Mouse (Mus musculus): Measurements from ENCODE around the gene Rps15. TPM values are rescaled to one million over a fixed set of nuclear protein-coding genes. Genes with fewer than 3 reads are reported as not detected.
A peak's percentile ranks its signal among the peaks of the same experiment; 100 is the strongest.

Rps15 gene
- polyA plus RNA-seq, 1 experiment from 2014 or later: 882 TPM

DNA sequence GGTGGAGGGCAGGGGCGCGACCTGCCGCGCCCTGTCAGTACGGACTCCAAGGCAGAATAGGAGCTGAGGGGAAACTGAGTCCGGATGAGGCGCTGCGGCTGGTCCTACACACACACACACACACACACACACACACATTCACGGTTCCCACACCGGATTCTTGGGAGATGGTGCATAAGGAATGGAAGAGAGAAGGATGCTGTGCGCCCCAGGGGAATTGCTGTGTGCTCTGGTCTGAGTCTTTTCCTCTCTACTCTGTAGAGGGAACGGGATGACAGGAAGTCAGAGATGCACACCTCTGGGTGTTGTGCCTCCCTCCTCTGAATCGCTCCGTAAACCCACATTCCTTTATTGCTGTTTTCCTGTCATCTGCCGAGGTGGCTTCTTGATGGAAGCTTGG is 7.0 kb downstream of the Rps15 start:
- no peak overlapping the region for H3K27ac ChIP-seq
- no peak for DNase-seq (ENCODE audit: low spot score)
- peaks cover 76% of the 10 kb centered on the region for H3K27me3 ChIP-seq (ENCODE audit: insufficient read depth, poor library complexity, severe bottlenecking)
- H3K9me3 ChIP-seq: no peaks in the 10 kb centered on the region
- peaks cover 8% of the 10 kb centered on the region for H3K36me3 ChIP-seq
- WGBS: 12% methylated on average over 15 of the region's 15 CpGs
- peaks cover 49% of the 10 kb centered on the region for H3K4me1 ChIP-seq
- peak overlapping the region; percentile 22; the same call in 1 of the 2 replicates for H3K4me3 ChIP-seq

DNA sequence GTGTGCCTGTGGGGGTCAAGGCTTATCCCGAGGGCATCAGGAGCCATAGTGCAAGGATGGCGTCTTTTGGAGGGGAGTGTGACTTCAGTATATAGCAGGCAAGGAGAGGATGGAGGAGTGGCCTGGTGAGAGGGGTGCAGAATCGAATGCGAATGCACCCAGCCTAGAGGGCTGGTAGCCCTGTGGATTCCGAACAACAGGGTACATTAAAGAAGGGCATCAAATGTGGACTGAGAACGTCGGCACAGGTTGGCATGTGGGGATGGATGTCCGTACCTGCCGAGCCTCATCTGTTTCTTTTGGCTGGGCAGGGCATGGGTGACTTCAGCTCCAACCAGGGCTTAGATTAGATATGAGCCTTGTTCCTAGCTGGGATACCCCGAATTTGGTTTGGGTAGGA is 7.6 kb downstream of the Rps15 start:
- Histone ChIP-seq H3K27me3 (ENCODE audit: insufficient read depth, poor library complexity, severe bottlenecking) (peaks cover 81% of the 10 kb centered on the region), H3K27ac (no peak overlapping the region), H3K4me3 (no peak overlapping the region), H3K36me3 (peaks cover 3% of the 10 kb centered on the region), H3K9me3 (no peaks in the 10 kb centered on the region), H3K4me1 (peaks cover 48% of the 10 kb centered on the region)
- 55% methylated on average over 10 of the region's 10 CpGs for WGBS
- DNase-seq (ENCODE audit: low spot score): no peak

DNA sequence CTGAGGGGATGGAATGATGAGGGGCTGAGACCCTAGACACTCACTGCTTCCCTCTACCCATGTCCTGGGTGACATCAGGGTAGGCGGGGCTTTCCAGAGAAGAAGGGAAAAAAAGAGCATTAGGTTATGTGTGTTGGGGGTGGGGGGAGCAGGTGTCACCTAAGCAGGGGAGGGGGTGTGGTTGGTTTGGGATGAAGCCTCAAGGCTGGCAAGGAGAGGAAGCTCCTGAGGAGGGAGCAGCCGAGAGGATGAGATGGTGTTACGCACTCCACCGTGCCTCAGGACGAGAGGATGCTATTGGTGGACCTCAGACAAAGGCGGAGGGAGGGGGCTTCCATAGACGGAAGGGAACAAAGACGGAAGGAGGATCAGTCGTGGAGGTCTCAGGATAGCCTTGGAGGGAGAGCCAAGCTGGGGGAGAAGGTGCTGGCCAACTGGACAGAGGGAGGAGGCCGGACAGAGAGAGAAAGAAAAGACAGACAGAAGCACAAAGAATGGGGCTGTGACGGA is 8.5 kb downstream of the Rps15 start:
- H3K9me3 ChIP-seq: no peaks in the 10 kb centered on the region
- 31% methylated on average over 11 of the region's 11 CpGs for WGBS
- no peaks in the 10 kb centered on the region for H3K36me3 ChIP-seq
- DNase-seq (ENCODE audit: low spot score): no peak
- H3K4me3 ChIP-seq: no peak overlapping the region
- H3K27me3 ChIP-seq (ENCODE audit: insufficient read depth, poor library complexity, severe bottlenecking): peaks cover 90% of the 10 kb centered on the region
- no peak overlapping the region for H3K27ac ChIP-seq
- peaks cover 41% of the 10 kb centered on the region for H3K4me1 ChIP-seq

DNA sequence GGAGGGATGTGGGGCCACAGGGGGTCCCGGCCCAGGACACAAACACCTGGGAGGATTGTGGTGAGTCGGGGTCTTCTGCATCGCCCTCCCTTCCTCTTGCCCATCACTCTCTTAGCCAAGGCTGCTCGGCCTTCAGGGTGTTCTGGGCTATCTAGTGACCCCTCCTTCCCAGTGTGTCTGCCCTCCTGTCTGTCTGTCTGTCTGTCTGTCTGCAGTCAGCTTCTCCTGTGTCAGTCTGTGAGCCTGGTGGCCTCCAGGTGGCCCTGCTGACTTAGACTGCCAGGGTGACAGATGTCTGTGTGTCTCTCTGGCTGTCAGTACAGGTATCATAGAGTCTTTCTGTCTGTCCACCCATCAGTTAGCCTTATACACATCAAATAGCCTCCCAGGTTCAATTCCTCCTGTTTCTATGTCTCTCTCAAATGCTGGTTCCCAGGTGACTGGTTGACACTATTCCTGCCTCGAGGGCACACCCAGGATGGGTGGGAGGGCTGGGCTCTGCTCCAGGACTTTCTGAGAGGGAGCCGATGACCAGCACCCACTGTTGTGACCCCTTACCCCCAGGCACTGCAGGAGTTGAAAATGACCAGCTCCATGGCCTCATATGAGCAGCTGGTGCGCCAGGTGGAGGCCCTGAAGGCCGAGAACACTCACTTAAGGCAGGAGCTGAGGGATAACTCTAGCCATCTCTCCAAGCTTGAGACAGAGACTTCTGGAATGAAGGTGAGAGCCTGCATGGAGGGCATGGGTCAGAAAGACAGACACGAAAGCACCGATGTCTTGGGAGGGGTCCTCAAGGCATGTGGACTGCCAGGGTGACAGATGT is 9.2 kb downstream of the Rps15 start:
- peaks cover 96% of the 10 kb centered on the region for H3K27me3 ChIP-seq (ENCODE audit: insufficient read depth, poor library complexity, severe bottlenecking)
- peaks cover 33% of the 10 kb centered on the region for H3K4me1 ChIP-seq
- WGBS: 80% methylated on average over 10 of the region's 10 CpGs
- DNase-seq (ENCODE audit: low spot score): no peak
- H3K4me3 ChIP-seq: no peak overlapping the region
- H3K27ac ChIP-seq: no peak overlapping the region
- no peaks in the 10 kb centered on the region for H3K36me3 ChIP-seq
- H3K9me3 ChIP-seq: no peaks in the 10 kb centered on the region

DNA sequence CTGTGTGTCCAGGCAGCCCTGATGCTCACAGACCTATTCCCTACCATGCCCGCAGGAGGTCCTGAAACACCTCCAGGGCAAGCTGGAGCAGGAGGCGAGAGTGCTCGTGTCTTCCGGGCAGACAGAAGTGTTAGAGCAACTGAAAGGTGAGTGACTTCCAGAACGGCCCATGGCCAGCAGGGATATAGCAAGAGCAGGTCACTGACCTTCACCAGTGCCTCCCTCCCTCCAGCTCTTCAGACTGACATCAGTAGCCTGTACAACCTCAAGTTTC is 9.8 kb downstream of the Rps15 start:
- H3K27ac ChIP-seq: peak overlapping the region; percentile 13; the same call in 1 of the 2 replicates
- H3K4me3 ChIP-seq: peak overlapping the region; percentile 17; the same call in 1 of the 2 replicates
- no peaks in the 10 kb centered on the region for H3K36me3 ChIP-seq
- no peak for DNase-seq (ENCODE audit: low spot score)
- WGBS: 40% methylated on average over 5 of the region's 5 CpGs
- peaks cover 96% of the 10 kb centered on the region for H3K27me3 ChIP-seq (ENCODE audit: insufficient read depth, poor library complexity, severe bottlenecking)
- peaks cover 28% of the 10 kb centered on the region for H3K4me1 ChIP-seq
- no peaks in the 10 kb centered on the region for H3K9me3 ChIP-seq

DNA sequence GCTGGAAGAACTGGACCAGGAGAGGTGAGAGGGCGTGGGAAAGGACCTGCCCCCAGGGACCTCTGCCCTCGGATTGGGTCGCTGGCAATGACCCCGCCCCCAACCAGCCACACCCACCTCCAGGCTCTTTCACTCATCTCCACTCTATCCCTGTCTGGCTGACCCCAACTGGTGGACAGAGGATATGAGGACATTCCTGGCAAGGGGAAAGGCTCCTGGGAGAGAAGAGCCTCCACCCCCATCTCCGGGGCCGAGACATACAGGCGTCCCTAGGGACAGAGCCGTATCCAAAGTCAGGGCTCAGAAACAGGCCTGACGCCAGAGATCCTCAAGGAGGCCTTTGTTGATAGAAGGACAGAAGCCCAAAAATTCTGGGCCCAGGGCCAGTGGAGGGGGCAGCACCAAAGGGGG is 10.2 kb downstream of the Rps15 start:
- Histone ChIP-seq H3K27me3 (ENCODE audit: insufficient read depth, poor library complexity, severe bottlenecking) (peaks cover 96% of the 10 kb centered on the region), H3K27ac (peak overlapping the region; percentile 13; the same call in 1 of the 2 replicates), H3K4me3 (peak overlapping the region; percentile 17; the same call in 1 of the 2 replicates), H3K36me3 (no peaks in the 10 kb centered on the region), H3K9me3 (no peaks in the 10 kb centered on the region), H3K4me1 (peaks cover 24% of the 10 kb centered on the region)
- 6% methylated on average over 9 of the region's 9 CpGs for WGBS
- no peak for DNase-seq (ENCODE audit: low spot score)

DNA sequence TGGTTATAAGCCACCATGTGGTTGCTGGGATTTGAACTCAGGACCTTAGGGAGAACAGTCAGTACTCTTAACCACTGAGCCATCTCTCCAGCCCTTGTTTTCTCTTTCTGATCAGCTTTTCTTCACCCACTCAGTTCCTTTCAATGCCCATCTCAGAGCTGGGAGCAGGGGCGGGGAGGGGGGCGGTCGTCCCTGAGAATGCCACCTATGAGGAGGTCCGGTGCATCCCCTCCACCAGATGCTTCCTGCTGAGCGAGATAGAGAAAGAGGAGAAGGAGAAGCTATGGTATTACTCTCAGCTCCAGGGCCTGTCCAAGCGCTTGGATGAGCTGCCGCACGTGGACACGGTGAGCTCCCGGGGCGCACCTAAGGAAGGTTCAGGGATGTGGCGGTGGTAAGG is 12.2 kb downstream of the Rps15 start:
- DNase-seq (ENCODE audit: low spot score): no peak
- Histone ChIP-seq H3K4me1 (peaks cover 18% of the 10 kb centered on the region), H3K9me3 (no peaks in the 10 kb centered on the region), H3K27ac (no peak overlapping the region), H3K27me3 (ENCODE audit: insufficient read depth, poor library complexity, severe bottlenecking) (peaks cover 95% of the 10 kb centered on the region), H3K36me3 (no peaks in the 10 kb centered on the region), H3K4me3 (peak overlapping the region; percentile 41)
- 14% methylated on average over 12 of the region's 12 CpGs for WGBS

DNA sequence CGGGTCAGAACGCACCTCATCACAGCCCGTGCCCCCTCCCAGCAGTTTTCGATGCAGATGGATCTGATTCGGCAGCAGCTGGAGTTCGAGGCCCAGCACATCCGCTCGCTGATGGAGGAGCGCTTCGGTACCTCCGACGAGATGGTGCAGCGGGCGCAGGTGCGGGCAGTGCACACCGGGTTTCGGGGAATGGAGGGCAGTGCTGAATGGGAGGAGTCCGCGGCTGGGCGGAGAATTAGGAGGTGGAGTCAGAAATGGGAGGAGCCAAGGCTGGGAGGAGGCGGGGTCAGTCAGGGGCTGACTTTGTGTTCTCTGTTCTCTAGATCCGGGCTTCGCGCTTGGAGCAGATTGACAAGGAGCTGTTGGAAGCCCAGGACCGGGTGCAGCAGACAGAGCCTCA is 12.6 kb downstream of the Rps15 start:
- Histone ChIP-seq H3K4me3 (peak overlapping the region; percentile 41), H3K27ac (no peak overlapping the region), H3K9me3 (no peaks in the 10 kb centered on the region), H3K36me3 (no peaks in the 10 kb centered on the region), H3K27me3 (ENCODE audit: insufficient read depth, poor library complexity, severe bottlenecking) (peaks cover 93% of the 10 kb centered on the region), H3K4me1 (peaks cover 18% of the 10 kb centered on the region)
- WGBS: 7% methylated on average over 25 of the region's 25 CpGs
- no peak for DNase-seq (ENCODE audit: low spot score)

DNA sequence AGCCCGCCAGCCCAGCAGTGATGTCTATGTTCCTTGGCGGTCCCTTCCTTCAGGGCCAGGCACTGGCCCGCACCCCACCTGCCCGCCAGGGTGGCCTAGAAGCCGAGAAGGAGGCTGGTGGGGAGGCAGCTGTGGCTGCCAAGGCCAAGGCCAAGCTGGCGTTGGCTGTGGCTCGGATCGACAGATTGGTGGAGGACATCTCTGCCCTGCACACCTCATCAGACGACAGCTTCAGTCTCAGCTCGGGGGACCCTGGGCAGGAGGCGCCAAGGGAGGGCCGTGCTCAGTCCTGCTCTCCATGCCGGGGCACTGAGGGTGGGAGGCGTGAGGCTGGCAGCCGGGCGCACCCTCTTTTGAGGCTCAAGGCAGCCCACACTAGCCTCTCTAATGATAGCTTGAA is 19.3 kb downstream of the Rps15 start:
- Histone ChIP-seq H3K4me3 (no peak overlapping the region), H3K27me3 (ENCODE audit: insufficient read depth, poor library complexity, severe bottlenecking) (peaks cover 97% of the 10 kb centered on the region), H3K9me3 (no peaks in the 10 kb centered on the region), H3K36me3 (no peaks in the 10 kb centered on the region), H3K4me1 (peaks cover 44% of the 10 kb centered on the region), H3K27ac (no peak overlapping the region)
- DNase-seq (ENCODE audit: low spot score): no peak
- 69% methylated on average over 16 of the region's 16 CpGs for WGBS

DNA sequence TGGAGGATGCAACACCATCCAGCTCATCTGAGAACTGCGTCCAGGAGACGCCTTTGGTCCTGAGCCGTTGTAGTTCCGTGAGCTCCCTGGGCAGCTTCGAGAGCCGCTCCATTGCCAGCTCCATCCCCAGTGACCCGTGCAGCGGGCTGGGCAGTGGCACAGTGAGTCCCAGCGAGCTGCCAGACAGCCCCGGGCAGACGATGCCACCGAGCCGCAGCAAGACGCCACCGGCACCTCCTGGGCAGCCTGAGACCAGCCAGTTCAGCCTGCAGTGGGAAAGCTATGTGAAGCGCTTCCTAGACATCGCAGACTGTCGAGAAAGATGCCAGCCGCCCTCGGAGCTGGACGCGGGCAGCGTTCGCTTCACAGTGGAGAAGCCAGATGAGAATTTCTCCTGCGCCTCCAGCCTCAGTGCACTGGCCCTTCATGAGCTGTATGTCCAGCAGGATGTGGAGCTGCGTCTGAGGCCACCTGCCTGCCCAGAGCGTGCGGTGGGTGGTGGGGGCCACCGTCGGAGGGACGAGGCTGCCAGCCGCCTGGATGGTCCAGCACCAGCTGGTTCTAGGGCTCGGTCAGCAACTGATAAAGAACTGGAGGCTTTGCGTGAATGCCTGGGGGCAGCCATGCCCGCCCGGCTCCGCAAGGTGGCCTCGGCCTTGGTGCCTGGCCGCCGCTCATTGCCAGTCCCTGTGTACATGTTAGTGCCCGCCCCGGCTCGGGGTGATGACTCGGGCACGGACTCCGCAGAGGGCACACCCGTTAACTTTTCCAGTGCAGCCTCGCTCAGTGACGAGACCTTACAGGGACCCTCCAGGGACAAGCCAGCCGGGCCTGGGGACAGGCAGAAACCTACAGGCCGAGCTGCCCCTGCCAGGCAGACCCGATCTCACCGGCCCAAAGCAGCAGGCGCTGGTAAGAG is 20.6 kb downstream of the Rps15 start:
- no peak for DNase-seq (ENCODE audit: low spot score)
- WGBS: 57% methylated on average over 54 of the region's 54 CpGs

DNA sequence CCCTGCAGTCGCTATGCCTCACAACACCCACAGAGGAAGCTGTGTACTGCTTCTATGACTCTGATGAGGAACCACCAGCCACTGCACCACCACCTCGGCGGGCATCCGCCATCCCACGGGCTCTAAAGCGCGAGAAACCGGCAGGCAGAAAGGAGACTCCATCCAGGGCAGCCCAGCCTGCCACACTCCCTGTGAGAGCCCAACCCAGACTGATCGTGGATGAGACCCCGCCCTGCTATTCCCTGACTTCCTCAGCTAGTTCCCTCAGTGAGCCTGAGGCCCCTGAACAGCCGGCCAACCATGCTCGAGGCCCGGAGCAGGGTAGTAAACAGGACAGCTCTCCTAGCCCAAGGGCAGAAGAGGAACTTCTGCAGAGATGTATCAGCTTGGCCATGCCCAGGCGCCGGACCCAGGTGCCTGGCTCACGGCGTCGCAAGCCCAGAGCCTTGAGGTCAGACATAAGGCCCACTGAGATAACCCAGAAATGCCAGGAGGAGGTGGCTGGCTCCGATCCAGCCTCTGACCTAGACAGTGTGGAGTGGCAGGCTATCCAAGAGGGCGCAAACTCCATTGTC is 21.5 kb downstream of the Rps15 start:
- Histone ChIP-seq H3K4me3 (peak overlapping the region; percentile 6; the same call in 1 of the 2 replicates), H3K9me3 (no peaks in the 10 kb centered on the region), H3K27ac (no peak overlapping the region), H3K36me3 (peaks cover 13% of the 10 kb centered on the region), H3K27me3 (ENCODE audit: insufficient read depth, poor library complexity, severe bottlenecking) (peaks cover 96% of the 10 kb centered on the region), H3K4me1 (peaks cover 59% of the 10 kb centered on the region)
- no peak for DNase-seq (ENCODE audit: low spot score)
- 38% methylated on average over 20 of the region's 20 CpGs for WGBS

More for the DNA sequence above, 20.6 kb downstream of the Rps15 start:
- no peak overlapping the region for H3K27ac ChIP-seq
- H3K4me3 ChIP-seq: no peak overlapping the region
- peaks cover 57% of the 10 kb centered on the region for H3K4me1 ChIP-seq
- no peaks in the 10 kb centered on the region for H3K9me3 ChIP-seq
- peaks cover 97% of the 10 kb centered on the region for H3K27me3 ChIP-seq (ENCODE audit: insufficient read depth, poor library complexity, severe bottlenecking)
- peaks cover 5% of the 10 kb centered on the region for H3K36me3 ChIP-seq

DNA sequence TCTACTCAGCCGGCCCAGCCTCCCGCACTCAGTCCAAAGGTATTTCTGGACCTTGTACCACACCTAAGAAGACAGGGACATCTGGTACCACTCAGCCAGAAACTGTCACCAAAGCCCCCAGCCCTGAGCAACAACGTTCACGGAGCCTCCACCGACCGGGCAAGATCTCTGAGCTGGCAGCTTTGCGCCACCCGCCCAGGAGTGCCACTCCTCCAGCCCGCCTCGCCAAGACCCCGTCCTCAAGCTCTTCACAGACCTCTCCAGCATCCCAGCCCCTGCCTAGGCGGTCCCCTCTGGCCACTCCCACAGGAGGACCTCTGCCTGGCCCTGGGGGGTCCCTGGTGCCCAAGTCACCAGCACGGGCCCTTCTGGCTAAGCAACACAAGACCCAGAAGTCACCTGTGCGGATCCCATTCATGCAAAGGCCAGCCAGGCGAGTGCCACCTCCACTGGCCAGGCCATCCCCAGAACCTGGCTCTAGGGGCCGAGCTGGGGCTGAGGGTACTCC is 22.3 kb downstream of the Rps15 start:
- no peaks in the 10 kb centered on the region for H3K9me3 ChIP-seq
- peaks cover 19% of the 10 kb centered on the region for H3K36me3 ChIP-seq
- WGBS: 46% methylated on average over 16 of the region's 16 CpGs
- H3K27ac ChIP-seq: no peak overlapping the region
- H3K4me1 ChIP-seq: peaks cover 67% of the 10 kb centered on the region
- peak overlapping the region; percentile 6; the same call in 1 of the 2 replicates for H3K4me3 ChIP-seq
- H3K27me3 ChIP-seq (ENCODE audit: insufficient read depth, poor library complexity, severe bottlenecking): peaks cover 88% of the 10 kb centered on the region
- DNase-seq (ENCODE audit: low spot score): no peak
